Mouse (Mus musculus): Measurements from ENCODE around the gene Hoxa10. TPM values are rescaled to one million over a fixed set of nuclear protein-coding genes. Genes with fewer than 3 reads are reported as not detected.

The Hoxa10 gene
- polyA plus RNA-seq, 1 experiment: not detected

DNA sequence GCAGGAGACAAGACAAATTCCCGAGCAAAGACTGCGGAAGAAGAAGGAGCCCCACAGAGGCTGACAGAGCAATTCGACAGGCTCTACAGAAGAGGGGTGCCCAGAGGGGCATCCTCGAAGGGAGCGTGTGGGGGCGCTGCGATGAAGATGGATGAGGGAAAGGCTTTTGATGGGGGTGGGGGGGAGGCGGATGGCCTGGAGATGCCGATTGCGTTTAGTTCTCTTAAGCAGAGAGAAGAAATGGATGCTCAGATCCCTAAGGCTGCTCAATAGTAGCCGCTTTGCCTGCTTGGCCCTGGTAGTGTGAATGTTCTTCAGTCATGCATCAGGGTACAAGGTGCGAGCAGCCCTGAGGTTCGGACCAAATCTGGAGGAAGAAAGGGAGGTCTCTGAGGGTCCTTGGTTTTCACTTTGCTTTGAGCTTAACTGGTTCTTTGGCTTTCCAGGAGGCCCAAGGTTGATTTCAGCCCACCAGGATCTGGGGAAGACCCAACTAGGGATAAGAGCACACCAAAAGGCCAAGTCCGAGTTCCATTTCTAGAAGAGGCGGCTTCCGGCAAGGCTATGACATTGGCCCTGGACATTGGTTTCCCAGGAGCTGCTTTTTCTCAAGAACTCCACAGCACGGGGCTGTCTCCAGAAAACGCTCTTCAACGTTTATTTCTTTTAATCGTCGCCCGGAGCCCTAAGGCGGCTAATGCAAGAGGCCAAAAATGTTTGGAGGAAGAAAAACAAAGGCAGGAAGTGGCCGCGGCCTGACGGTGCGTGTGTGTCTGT is 8.2 kb upstream of the Hoxa10 start:
- H3K4me1 ChIP-seq (ENCODE audit: control insufficient read depth, insufficient read depth, low read length): no peaks in the 10 kb centered on the region
- H3K27ac ChIP-seq (ENCODE audit: insufficient read depth, low read depth, low read length): no peak overlapping the region
- no peak overlapping the region for H3K4me3 ChIP-seq (ENCODE audit: insufficient read depth, low read depth, low read length)
- 4% methylated on average over 27 of the region's 27 CpGs for WGBS
- TF ChIP-seq POLR2A (IDR thresholded peaks at IDR 0.05; ENCODE audit: insufficient read depth, low read depth, low read length) (no peak), CTCF (IDR thresholded peaks at IDR 0.05; ENCODE audit: insufficient read depth, low read depth, low read length) (no peak)

GRCm38 (mm10) chr6:52247766-52248637 is 7.3 kb upstream of the Hoxa10 start:
- Histone ChIP-seq H3K4me1 (ENCODE audit: control insufficient read depth, insufficient read depth, low read length) (no peaks in the 10 kb centered on the region), H3K4me3 (ENCODE audit: insufficient read depth, low read depth, low read length) (no peak overlapping the region), H3K27ac (ENCODE audit: insufficient read depth, low read depth, low read length) (no peak overlapping the region)
- WGBS: 2% methylated on average over 23 of the region's 23 CpGs
- no peak for TF ChIP-seq CTCF (IDR thresholded peaks at IDR 0.05; ENCODE audit: insufficient read depth, low read depth, low read length)
- TF ChIP-seq POLR2A (IDR thresholded peaks at IDR 0.05; ENCODE audit: insufficient read depth, low read depth, low read length): no peak

DNA sequence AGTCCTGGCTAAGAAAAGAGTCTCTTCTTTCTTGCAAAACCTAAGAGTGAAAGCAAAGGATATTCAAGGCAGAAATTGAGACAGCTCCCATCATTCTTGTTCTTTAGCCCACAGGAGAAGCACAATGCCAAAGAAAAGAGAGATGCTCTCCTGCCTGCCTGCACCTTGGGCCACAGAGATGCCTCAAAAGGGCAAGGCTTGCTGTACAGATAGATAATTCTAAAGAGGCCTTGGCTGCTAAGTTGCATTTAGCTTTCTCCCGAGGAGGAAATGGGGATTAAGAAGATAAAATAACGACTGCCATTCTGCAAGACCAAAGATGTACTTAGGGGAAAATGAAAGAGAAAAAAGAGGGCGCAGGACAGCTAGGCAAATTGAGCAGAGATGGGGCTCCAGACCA is 6.3 kb upstream of the Hoxa10 start:
- Histone ChIP-seq H3K4me1 (ENCODE audit: control insufficient read depth, insufficient read depth, low read length) (no peaks in the 10 kb centered on the region), H3K27ac (ENCODE audit: insufficient read depth, low read depth, low read length) (no peak overlapping the region), H3K4me3 (ENCODE audit: insufficient read depth, low read depth, low read length) (no peak overlapping the region)
- TF ChIP-seq CTCF (IDR thresholded peaks at IDR 0.05; ENCODE audit: insufficient read depth, low read depth, low read length) (no peak), POLR2A (IDR thresholded peaks at IDR 0.05; ENCODE audit: insufficient read depth, low read depth, low read length) (no peak)
- 6% methylated on average over 3 of the region's 3 CpGs for WGBS

DNA sequence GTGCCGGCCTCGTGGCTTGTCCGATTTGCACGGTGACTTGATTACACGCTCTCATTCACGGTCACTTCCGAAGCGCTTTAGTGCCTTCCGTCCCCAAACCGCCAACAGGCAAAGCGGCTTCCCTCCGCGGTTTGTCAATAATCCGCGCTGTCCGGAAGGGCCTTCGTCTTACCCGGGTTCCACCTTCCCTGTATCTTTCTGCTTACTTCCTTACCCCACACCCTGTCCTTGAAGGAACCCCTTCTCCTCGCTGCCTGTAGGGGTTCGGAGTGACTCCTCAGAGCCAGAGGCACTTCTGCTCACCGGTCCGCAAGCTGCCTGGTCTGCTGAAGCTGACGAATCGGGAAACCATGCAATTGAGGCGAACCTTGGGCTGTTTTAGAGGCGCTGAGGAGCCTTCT is 5.7 kb upstream of the Hoxa10 start:
- Histone ChIP-seq H3K27ac (ENCODE audit: insufficient read depth, low read depth, low read length) (no peak overlapping the region), H3K4me3 (ENCODE audit: insufficient read depth, low read depth, low read length) (no peak overlapping the region), H3K4me1 (ENCODE audit: control insufficient read depth, insufficient read depth, low read length) (no peaks in the 10 kb centered on the region)
- TF ChIP-seq POLR2A (IDR thresholded peaks at IDR 0.05; ENCODE audit: insufficient read depth, low read depth, low read length) (no peak), CTCF (IDR thresholded peaks at IDR 0.05; ENCODE audit: insufficient read depth, low read depth, low read length) (no peak)
- WGBS: 2% methylated on average over 26 of the region's 26 CpGs

GRCm38 (mm10) chr6:52245757-52246142 is 5.1 kb upstream of the Hoxa10 start, which contains the start of gene Hoxa11:
Gene Hoxa11 (minus strand): TSS chr6:52245810.
- Histone ChIP-seq H3K4me1 (ENCODE audit: control insufficient read depth, insufficient read depth, low read length) (no peaks in the 10 kb centered on the region), H3K4me3 (ENCODE audit: insufficient read depth, low read depth, low read length) (no peak within 1 kb of the TSS), H3K27ac (ENCODE audit: insufficient read depth, low read depth, low read length) (no peak within 1 kb of the TSS)
- TF ChIP-seq POLR2A (IDR thresholded peaks at IDR 0.05; ENCODE audit: insufficient read depth, low read depth, low read length): no peak
- no peak for TF ChIP-seq CTCF (IDR thresholded peaks at IDR 0.05; ENCODE audit: insufficient read depth, low read depth, low read length)
- WGBS: 3% methylated on average over 20 of the region's 20 CpGs

- no peak overlapping the region for H3K4me3 ChIP-seq (ENCODE audit: insufficient read depth, low read depth, low read length)
- H3K4me1 ChIP-seq (ENCODE audit: control insufficient read depth, insufficient read depth, low read length): no peaks in the 10 kb centered on the region
- H3K27ac ChIP-seq (ENCODE audit: insufficient read depth, low read depth, low read length): no peak overlapping the region
- WGBS: 2% methylated on average over 71 of the region's 71 CpGs
- TF ChIP-seq POLR2A (IDR thresholded peaks at IDR 0.05; ENCODE audit: insufficient read depth, low read depth, low read length): no peak
- no peak for TF ChIP-seq CTCF (IDR thresholded peaks at IDR 0.05; ENCODE audit: insufficient read depth, low read depth, low read length)
Measured at GRCm38 (mm10) chr6:52245040-52245756, 4.5 kb upstream of the Hoxa10 start.

- WGBS: 3% methylated on average over 23 of the region's 23 CpGs
- TF ChIP-seq CTCF (IDR thresholded peaks at IDR 0.05; ENCODE audit: insufficient read depth, low read depth, low read length): no peak
- no peak for TF ChIP-seq POLR2A (IDR thresholded peaks at IDR 0.05; ENCODE audit: insufficient read depth, low read depth, low read length)
- no peak overlapping the region for H3K27ac ChIP-seq (ENCODE audit: insufficient read depth, low read depth, low read length)
- no peak overlapping the region for H3K4me3 ChIP-seq (ENCODE audit: insufficient read depth, low read depth, low read length)
- H3K4me1 ChIP-seq (ENCODE audit: control insufficient read depth, insufficient read depth, low read length): no peaks in the 10 kb centered on the region
Measured at GRCm38 (mm10) chr6:52244471-52245039, 3.9 kb upstream of the Hoxa10 start.

- H3K4me3 ChIP-seq (ENCODE audit: insufficient read depth, low read depth, low read length): no peak overlapping the region
- 4% methylated on average over 12 of the region's 12 CpGs for WGBS
- TF ChIP-seq CTCF (IDR thresholded peaks at IDR 0.05; ENCODE audit: insufficient read depth, low read depth, low read length) (no peak), POLR2A (IDR thresholded peaks at IDR 0.05; ENCODE audit: insufficient read depth, low read depth, low read length) (no peak)
- no peaks in the 10 kb centered on the region for H3K4me1 ChIP-seq (ENCODE audit: control insufficient read depth, insufficient read depth, low read length)
- H3K27ac ChIP-seq (ENCODE audit: insufficient read depth, low read depth, low read length): no peak overlapping the region
Measured at GRCm38 (mm10) chr6:52243681-52244121, 3.0 kb upstream of the Hoxa10 start.

Measured in olfactory bulb, adult 2 months (tissue).